Mouse (Mus musculus) ES-E14 (cell line): ENCODE results near the gene L1td1.

Experiments used
- CHD2 ChIP-seq: IDR thresholded peaks from 2 replicates; pipeline ENCODE4 v1.6.1; 2014; ENCODE audit warnings: mild to moderate bottlenecking, low read depth, low read length, inconsistent platforms
- ZC3H11A ChIP-seq: IDR thresholded peaks from 2 replicates; pipeline ENCODE4 v1.6.1; 2012; ENCODE audit warnings: low read depth, mild to moderate bottlenecking, inconsistent platforms, low read length, borderline replicate concordance

- no peak for TF ChIP-seq ZC3H11A
- no peak for TF ChIP-seq CHD2
These were observed 32.9 kb upstream of the L1td1 start for GRCm38 (mm10) chr4:98693465-98694185.
